Mouse (Mus musculus) testis, adult 2 months (tissue): Measurements from ENCODE around the gene Ralgapa2.

Source experiments
- CTCF ChIP-seq: fragments of 200-500 bp; IDR thresholded peaks from 2 replicates; pipeline ENCODE4 v1.5.1; 2012; ENCODE audit warnings: low read depth, mild to moderate bottlenecking, inconsistent platforms, low read length, moderate library complexity; ENCODE audit not compliant: control insufficient read depth, insufficient read depth, insufficient replicate concordance
- POLR2A ChIP-seq: fragments of 200-500 bp; IDR thresholded peaks from 2 replicates; pipeline ENCODE4 v1.6.1; 2012; ENCODE audit warnings: low read depth, mild to moderate bottlenecking, inconsistent platforms, low read length, moderate library complexity; ENCODE audit not compliant: control insufficient read depth

DNA sequence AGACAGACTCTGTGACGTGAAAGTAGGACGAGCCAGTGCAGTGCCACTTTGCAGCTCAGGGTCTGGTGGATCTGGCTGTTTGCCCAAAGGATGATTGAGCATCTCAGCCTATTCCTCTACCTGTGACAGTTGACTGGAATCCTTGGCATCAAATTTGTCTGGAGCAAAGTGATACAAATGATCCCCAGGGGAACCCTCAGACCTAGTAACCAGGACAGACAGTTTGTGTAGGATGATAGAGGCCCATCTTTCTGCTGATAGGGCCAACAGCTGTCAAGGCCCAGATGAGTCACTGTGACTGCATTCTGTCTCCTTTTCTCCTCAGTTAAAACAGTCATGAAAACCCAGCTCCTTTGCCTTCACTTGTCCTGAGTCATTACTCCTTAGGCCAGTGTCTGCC, 41.6 kb upstream of the Ralgapa2 start:
- no peak for TF ChIP-seq POLR2A
- TF ChIP-seq CTCF, result no peak
